Mouse (Mus musculus) CD4-positive naive resting alpha-beta T cell, adult 57 days (primary cell): ENCODE measurements around the gene Bik. TPM values are rescaled to one million over a fixed set of nuclear protein-coding genes. Genes with fewer than 3 reads are reported as not detected.

Experiments used
- total RNA-seq: library from RNA; stranded (reverse); gene quantifications from one replicate; pipeline ENCODE4 v1.2.4, GENCODE M21; 2023

Gene Bik
- total RNA-seq, result 2.5 TPM

GRCm38 (mm10) chr15:83526424-83527091 is at the start of gene Bik:
TSS of gene Bik (plus strand) at chr15:83526862.

DNA sequence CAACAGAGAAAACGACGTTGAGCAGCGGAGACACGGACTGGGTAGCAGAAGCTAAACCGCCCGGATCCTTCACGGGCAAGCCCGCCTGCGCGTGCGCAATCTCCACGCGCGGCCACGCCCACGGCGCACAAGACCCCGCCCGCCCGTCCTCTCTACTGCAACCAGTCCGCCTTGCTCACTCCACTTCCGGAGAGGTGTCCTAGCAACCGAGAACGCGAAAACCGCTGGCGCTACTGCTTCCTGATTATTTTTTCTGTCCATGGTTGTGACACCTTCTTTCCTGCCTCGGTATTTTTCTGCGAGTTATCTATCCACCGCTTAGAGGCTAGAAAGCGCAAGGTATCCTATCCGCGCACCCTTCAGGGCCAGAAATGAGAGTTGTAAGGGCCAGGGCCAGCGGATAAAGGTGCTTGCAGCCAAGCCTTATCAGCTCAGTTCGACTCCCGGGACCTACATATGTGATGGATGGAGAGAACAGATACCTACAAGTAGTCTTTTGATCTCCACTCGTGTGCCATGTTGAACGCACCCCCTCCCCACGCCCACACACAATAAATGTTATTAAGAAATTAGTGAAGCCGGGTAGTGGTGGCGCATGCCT is 15.8 kb upstream of the Bik start, which contains the start of gene Ttll1:
Ttll1 (minus strand) TSS at position 89 of the 601 bp plus-strand sequence.

GRCm38 (mm10) chr15:83563327-83563856 is 36.7 kb downstream of the Bik start, which contains the start of the genes Tspo and Mcat:
TSS of gene Tspo (plus strand) at chr15:83563592.
TSS of gene Mcat (minus strand) at chr15:83563787.

Other genes starting within 250 kb of the Bik start
- 8.8 TPM for gene Arfgap3, start 176.6 kb upstream of the Bik start, total RNA-seq
- gene Pacsin2, start 62.3 kb upstream of the Bik start, total RNA-seq, result 28.1 TPM
- 8.1 TPM for gene Ttll1, start 16.0 kb upstream of the Bik start, total RNA-seq
- 114 TPM for gene Tspo, start 36.7 kb downstream of the Bik start, total RNA-seq
- gene Mcat, start 36.9 kb downstream of the Bik start, total RNA-seq, result 16.2 TPM
- gene Ttll12, start 68.3 kb downstream of the Bik start, total RNA-seq, result 21.7 TPM
- gene Scube1, start 198.2 kb downstream of the Bik start, total RNA-seq, result not detected